Mouse (Mus musculus): ENCODE measurements around the gene Mrrf. TPM values are rescaled to one million over a fixed set of nuclear protein-coding genes. Genes with fewer than 3 reads are reported as not detected.

The Mrrf gene
- total RNA-seq, 2 experiments from 2014 or later, result 16.2 to 19.1 TPM

GRCm38 (mm10) chr2:36197919-36198881 lies 62.0 kb downstream of the Mrrf start:
- DNase-seq (ENCODE audit: low spot score in 2 of 2), result no peak

- no peak for DNase-seq (ENCODE audit: low spot score in 2 of 2)
Measured at GRCm38 (mm10) chr2:36198882-36199262, 62.7 kb downstream of the Mrrf start.

GRCm38 (mm10) chr2:36200813-36201212 lies 64.6 kb downstream of the Mrrf start:
- no peak for DNase-seq (ENCODE audit: low spot score in 2 of 2)

- DNase-seq (ENCODE audit: low spot score in 2 of 2), result no peak
Measured at GRCm38 (mm10) chr2:36201756-36202610, 65.8 kb downstream of the Mrrf start.

GRCm38 (mm10) chr2:36202611-36202880 lies 66.4 kb downstream of the Mrrf start:
- no peak for DNase-seq (ENCODE audit: low spot score in 2 of 2)

- peak in 1 of 2 experiments; percentile 39 for DNase-seq (ENCODE audit: low spot score in 2 of 2)
Measured at GRCm38 (mm10) chr2:36203011-36203825, 67.0 kb downstream of the Mrrf start.

GRCm38 (mm10) chr2:36204595-36204994 lies 68.4 kb downstream of the Mrrf start:
- no peak for DNase-seq (ENCODE audit: low spot score in 2 of 2)

- no peak for DNase-seq (ENCODE audit: low spot score in 2 of 2)
Measured at GRCm38 (mm10) chr2:36207071-36207470, 70.9 kb downstream of the Mrrf start.

- no peak for DNase-seq (ENCODE audit: low spot score in 2 of 2)
Measured at GRCm38 (mm10) chr2:36210796-36211195, 74.6 kb downstream of the Mrrf start.

- no peak for DNase-seq (ENCODE audit: low spot score in 2 of 2)
Measured at GRCm38 (mm10) chr2:36211785-36212184, 75.6 kb downstream of the Mrrf start.

GRCm38 (mm10) chr2:36213108-36213507 lies 76.9 kb downstream of the Mrrf start:
- no peak for DNase-seq (ENCODE audit: low spot score in 2 of 2)

- DNase-seq (ENCODE audit: low spot score in 2 of 2), result peak; percentile 86 to 93
Measured at GRCm38 (mm10) chr2:36214023-36214422, 77.8 kb downstream of the Mrrf start.

GRCm38 (mm10) chr2:36214425-36214824 lies 78.2 kb downstream of the Mrrf start:
- peak in 1 of 2 experiments; percentile 33 for DNase-seq (ENCODE audit: low spot score in 2 of 2)

GRCm38 (mm10) chr2:36215203-36215739 lies 79.1 kb downstream of the Mrrf start:
- no peak for DNase-seq (ENCODE audit: low spot score in 2 of 2)

- DNase-seq (ENCODE audit: low spot score in 2 of 2), result no peak
Measured at GRCm38 (mm10) chr2:36216546-36216945, 80.4 kb downstream of the Mrrf start.

GRCm38 (mm10) chr2:36216953-36217573 lies 80.9 kb downstream of the Mrrf start:
- DNase-seq (ENCODE audit: low spot score in 2 of 2), result no peak

- no peak for DNase-seq (ENCODE audit: low spot score in 2 of 2)
Measured at GRCm38 (mm10) chr2:36217692-36218233, 81.6 kb downstream of the Mrrf start.

- DNase-seq (ENCODE audit: low spot score in 2 of 2), result no peak
Measured at GRCm38 (mm10) chr2:36220106-36220505, 83.9 kb downstream of the Mrrf start.

- DNase-seq (ENCODE audit: low spot score in 2 of 2), result no peak
Measured at GRCm38 (mm10) chr2:36220891-36221290, 84.7 kb downstream of the Mrrf start.

- no peak for DNase-seq (ENCODE audit: low spot score in 2 of 2)
Measured at GRCm38 (mm10) chr2:36222168-36222848, 86.1 kb downstream of the Mrrf start.

All from layer of hippocampus, postnatal 14 days (tissue).